Mouse (Mus musculus) embryonic facial prominence, embryonic 15.5 days (tissue): ENCODE measurements at regions not wholly inside any gene's neighbourhood (a gene's known extent, or its start where the extent isn't known, plus 50 kb on each side); places are given as distances from the start of the nearest gene placed in this dataset.

ENCODE experiments used
- ATAC-seq: fragments of 200-750 bp; cut with Nextera tagmentation; 2 replicates; pipeline ENCODE4 v1.8.0; 2017; ENCODE audit warnings: low read depth, moderate TSS enrichment; ENCODE audit not compliant: insufficient number of reproducible peaks, low FRiP score, low TSS enrichment
- H3K27ac ChIP-seq: fragments of 300-500 bp; sonication (generic); replicated peaks from 2 replicates; pipeline ENCODE4 v1.5.1; 2015; ENCODE audit warnings: mild to moderate bottlenecking, inconsistent platforms
- H3K27me3 ChIP-seq: fragments of 300-500 bp; sonication (generic); 2 replicates; pipeline ENCODE4 v1.6.1; 2015; ENCODE audit warnings: inconsistent platforms
- H3K36me3 ChIP-seq: fragments of 300-500 bp; sonication (generic); 2 replicates; pipeline ENCODE4 v1.6.1; 2015; ENCODE audit warnings: mild to moderate bottlenecking, inconsistent platforms
- H3K4me1 ChIP-seq: fragments of 300-500 bp; sonication (generic); 2 replicates; pipeline ENCODE4 v1.6.1; 2015; ENCODE audit warnings: inconsistent platforms
- H3K4me2 ChIP-seq: fragments of 300-500 bp; sonication (generic); replicated peaks from 2 replicates; pipeline ENCODE4 v1.6.1; 2015; ENCODE audit warnings: mild to moderate bottlenecking, inconsistent platforms
- H3K4me3 ChIP-seq: fragments of 300-500 bp; sonication (generic); replicated peaks from 2 replicates; pipeline ENCODE4 v1.5.1; 2015; ENCODE audit warnings: mild to moderate bottlenecking, inconsistent platforms
- H3K9ac ChIP-seq: fragments of 300-500 bp; sonication (generic); 2 replicates; pipeline ENCODE4 v1.6.1; 2015; ENCODE audit warnings: inconsistent platforms
- H3K9me3 ChIP-seq: fragments of 300-500 bp; sonication (generic); replicated peaks from 2 replicates; pipeline ENCODE4 v1.6.1; 2016; ENCODE audit warnings: inconsistent platforms
- WGBS: fragments of 180-500 bp; shearing (Covaris S2); methylation state at CpG from one replicate; pipeline ENCODE4 v1.1.7; 2015; 5-methylcytosine and 5-hydroxymethylcytosine counted together

DNA sequence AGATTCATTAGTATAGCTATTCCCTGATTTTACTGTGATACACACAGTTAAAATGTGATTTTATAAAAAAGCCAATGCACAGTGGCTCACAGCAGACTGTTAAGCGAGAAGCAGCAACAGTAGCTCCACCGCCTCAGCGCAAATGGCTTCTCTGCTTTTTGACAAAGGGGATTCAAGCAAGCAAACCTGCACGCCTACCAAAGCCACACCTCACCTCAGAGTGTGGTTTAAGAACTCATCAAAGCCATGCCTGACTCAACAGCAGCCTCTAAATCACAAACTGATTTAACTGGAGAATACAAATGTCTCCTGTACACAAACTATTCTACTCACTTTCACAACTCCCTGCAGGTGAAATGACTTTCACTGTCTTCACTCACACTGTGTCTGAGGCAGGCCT, 704.5 kb downstream of the Car8 start:
- H3K36me3 ChIP-seq: no peaks in the 10 kb centered on the region
- no peaks in the 10 kb centered on the region for H3K4me1 ChIP-seq
- no peak overlapping the region for H3K27ac ChIP-seq
- no peak overlapping the region for H3K9ac ChIP-seq
- H3K27me3 ChIP-seq: no peaks in the 10 kb centered on the region
- 91% methylated on average over 4 of the region's 4 CpGs for WGBS
- no peak overlapping the region for H3K4me2 ChIP-seq
- no peaks in the 10 kb centered on the region for H3K9me3 ChIP-seq
- no peak for ATAC-seq
- no peak overlapping the region for H3K4me3 ChIP-seq

GRCm38 (mm10) chr4:7527718-7528117, 711.1 kb downstream of the Car8 start:
- Histone ChIP-seq H3K27me3 (no peaks in the 10 kb centered on the region), H3K9ac (no peak overlapping the region), H3K9me3 (no peaks in the 10 kb centered on the region), H3K27ac (no peak overlapping the region), H3K36me3 (no peaks in the 10 kb centered on the region), H3K4me2 (no peak overlapping the region), H3K4me3 (no peak overlapping the region), H3K4me1 (no peaks in the 10 kb centered on the region)
- 59% methylated on average over 2 of the region's 2 CpGs for WGBS
- ATAC-seq: no peak

GRCm38 (mm10) chr4:7513081-7513480, 725.8 kb downstream of the Car8 start:
- Histone ChIP-seq H3K9ac (no peak overlapping the region), H3K4me1 (no peaks in the 10 kb centered on the region), H3K4me2 (no peak overlapping the region), H3K9me3 (no peaks in the 10 kb centered on the region), H3K4me3 (no peak overlapping the region), H3K27ac (no peak overlapping the region), H3K36me3 (no peaks in the 10 kb centered on the region), H3K27me3 (no peaks in the 10 kb centered on the region)
- ATAC-seq: no peak
- 59% methylated on average over 1 of the region's 1 CpGs for WGBS

DNA sequence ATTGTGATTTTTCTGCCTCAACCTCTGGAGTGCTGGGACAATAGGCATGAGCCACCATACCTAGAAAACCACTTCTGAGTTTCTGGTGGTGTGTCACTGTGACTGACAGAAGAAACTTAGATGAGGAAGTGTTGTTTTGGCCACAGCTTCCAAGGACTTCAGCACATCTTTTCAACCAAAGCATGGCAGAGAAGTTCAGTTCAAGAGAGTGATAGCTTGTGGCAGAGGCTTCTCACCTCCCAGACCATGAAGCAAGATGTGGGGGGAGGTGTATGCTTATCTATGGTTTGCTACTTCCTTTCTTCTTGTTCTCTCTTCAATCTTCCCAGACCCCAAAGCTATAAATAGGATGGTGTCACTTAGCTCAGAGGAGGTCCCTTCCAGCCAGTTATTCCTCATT, 753.3 kb downstream of the Car8 start:
- no peak overlapping the region for H3K4me2 ChIP-seq
- H3K27ac ChIP-seq: no peak overlapping the region
- no peak for ATAC-seq
- no peak overlapping the region for H3K9ac ChIP-seq
- no peaks in the 10 kb centered on the region for H3K27me3 ChIP-seq
- no peaks in the 10 kb centered on the region for H3K4me1 ChIP-seq
- H3K9me3 ChIP-seq: no peaks in the 10 kb centered on the region
- H3K36me3 ChIP-seq: no peaks in the 10 kb centered on the region
- no peak overlapping the region for H3K4me3 ChIP-seq

- 3% methylated on average over 9 of the region's 9 CpGs for WGBS
- no peak for ATAC-seq
- H3K4me1 ChIP-seq: no peaks in the 10 kb centered on the region
- no peaks in the 10 kb centered on the region for H3K27me3 ChIP-seq
- H3K27ac ChIP-seq: no peak overlapping the region
- no peaks in the 10 kb centered on the region for H3K9me3 ChIP-seq
- no peak overlapping the region for H3K4me3 ChIP-seq
- no peak overlapping the region for H3K9ac ChIP-seq
- no peak overlapping the region for H3K4me2 ChIP-seq
- H3K36me3 ChIP-seq: no peaks in the 10 kb centered on the region
Observed at GRCm38 (mm10) chr4:7455130-7455529, 783.7 kb downstream of the Car8 start.

GRCm38 (mm10) chr4:7452678-7453077, 786.2 kb downstream of the Car8 start:
- WGBS: 48% methylated on average over 3 of the region's 3 CpGs
- ATAC-seq: no peak
- H3K36me3 ChIP-seq: no peaks in the 10 kb centered on the region
- H3K4me2 ChIP-seq: no peak overlapping the region
- H3K4me3 ChIP-seq: no peak overlapping the region
- H3K4me1 ChIP-seq: no peaks in the 10 kb centered on the region
- no peak overlapping the region for H3K9ac ChIP-seq
- no peak overlapping the region for H3K27ac ChIP-seq
- H3K9me3 ChIP-seq: no peaks in the 10 kb centered on the region
- H3K27me3 ChIP-seq: no peaks in the 10 kb centered on the region

DNA sequence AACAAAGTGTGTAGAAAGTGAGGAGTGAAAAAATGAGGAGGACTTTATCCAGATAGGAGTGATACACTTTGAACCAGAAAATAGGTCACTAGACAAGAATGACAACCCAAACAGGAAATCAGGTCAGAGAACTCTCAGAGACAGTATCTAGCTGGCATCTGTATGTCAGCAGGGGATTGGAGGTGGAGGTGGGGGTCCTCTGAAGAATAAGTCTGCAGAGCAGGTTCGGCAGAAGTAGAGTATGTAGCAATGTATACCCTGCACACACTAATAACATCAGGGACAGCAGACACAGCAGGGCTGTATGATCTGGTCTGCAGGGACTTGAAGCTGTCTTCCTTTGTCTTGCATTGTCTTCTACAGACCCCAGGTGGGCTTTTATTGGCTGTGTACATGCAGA, 787.9 kb downstream of the Car8 start:
- Histone ChIP-seq H3K36me3 (no peaks in the 10 kb centered on the region), H3K9ac (no peak overlapping the region), H3K4me3 (no peak overlapping the region), H3K9me3 (no peaks in the 10 kb centered on the region), H3K27ac (no peak overlapping the region), H3K4me1 (no peaks in the 10 kb centered on the region), H3K4me2 (no peak overlapping the region), H3K27me3 (no peaks in the 10 kb centered on the region)
- ATAC-seq: no peak
- WGBS: 48% methylated on average over 1 of the region's 1 CpGs

DNA sequence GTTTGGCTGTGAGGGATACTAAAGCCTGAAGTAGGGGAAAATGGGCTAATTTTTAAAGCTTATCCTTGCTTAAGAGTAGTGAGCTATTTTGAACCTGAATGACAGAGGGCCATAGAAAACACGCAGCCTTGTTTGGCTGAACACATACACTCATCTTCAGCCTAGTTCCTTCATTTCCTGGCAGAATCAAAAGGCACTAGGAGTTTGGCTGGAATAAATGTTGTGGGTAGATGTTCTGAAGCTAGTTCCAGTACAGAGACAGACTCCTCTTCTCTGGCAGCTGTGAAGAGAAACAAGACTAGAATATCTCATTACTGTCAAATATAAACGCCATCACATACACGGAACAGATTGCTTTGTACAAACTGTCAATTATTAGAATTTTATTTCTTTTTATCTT, 809.5 kb downstream of the Car8 start:
- Histone ChIP-seq H3K9ac (no peak overlapping the region), H3K27me3 (no peaks in the 10 kb centered on the region), H3K9me3 (no peaks in the 10 kb centered on the region), H3K36me3 (no peaks in the 10 kb centered on the region), H3K4me1 (no peaks in the 10 kb centered on the region), H3K4me3 (no peak overlapping the region), H3K4me2 (no peak overlapping the region), H3K27ac (no peak overlapping the region)
- 86% methylated on average over 3 of the region's 3 CpGs for WGBS
- ATAC-seq: no peak

DNA sequence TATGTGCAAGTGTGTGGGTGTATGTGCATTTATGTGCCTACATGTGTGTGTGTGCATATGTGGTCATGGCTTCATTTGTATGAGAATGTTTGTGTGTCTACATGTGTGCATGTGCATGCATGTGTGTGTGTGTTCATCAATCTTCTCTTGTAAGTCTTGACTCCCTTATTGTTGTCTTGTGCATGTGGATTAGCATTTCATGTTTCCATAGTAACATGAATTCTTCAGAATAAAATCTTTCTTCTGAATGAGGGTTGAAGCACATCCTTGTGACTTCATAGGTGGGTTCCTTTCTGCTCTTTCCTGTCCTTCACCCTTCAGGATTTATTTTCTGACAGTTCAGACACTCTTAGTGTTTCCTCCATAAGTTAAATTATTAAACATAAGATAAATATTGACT, 814.8 kb downstream of the Car8 start:
- Histone ChIP-seq H3K9me3 (no peaks in the 10 kb centered on the region), H3K4me1 (no peaks in the 10 kb centered on the region), H3K4me2 (no peak overlapping the region), H3K4me3 (no peak overlapping the region), H3K9ac (no peak overlapping the region), H3K36me3 (no peaks in the 10 kb centered on the region), H3K27me3 (no peaks in the 10 kb centered on the region), H3K27ac (no peak overlapping the region)
- ATAC-seq: no peak

- Histone ChIP-seq H3K4me2 (no peak overlapping the region), H3K4me1 (no peaks in the 10 kb centered on the region), H3K36me3 (no peaks in the 10 kb centered on the region), H3K9me3 (no peaks in the 10 kb centered on the region), H3K9ac (no peak overlapping the region), H3K27ac (no peak overlapping the region), H3K4me3 (no peak overlapping the region), H3K27me3 (no peaks in the 10 kb centered on the region)
- ATAC-seq: no peak
- WGBS: 67% methylated on average over 4 of the region's 4 CpGs
Observed at GRCm38 (mm10) chr4:7423204-7423603, 815.6 kb downstream of the Car8 start.

DNA sequence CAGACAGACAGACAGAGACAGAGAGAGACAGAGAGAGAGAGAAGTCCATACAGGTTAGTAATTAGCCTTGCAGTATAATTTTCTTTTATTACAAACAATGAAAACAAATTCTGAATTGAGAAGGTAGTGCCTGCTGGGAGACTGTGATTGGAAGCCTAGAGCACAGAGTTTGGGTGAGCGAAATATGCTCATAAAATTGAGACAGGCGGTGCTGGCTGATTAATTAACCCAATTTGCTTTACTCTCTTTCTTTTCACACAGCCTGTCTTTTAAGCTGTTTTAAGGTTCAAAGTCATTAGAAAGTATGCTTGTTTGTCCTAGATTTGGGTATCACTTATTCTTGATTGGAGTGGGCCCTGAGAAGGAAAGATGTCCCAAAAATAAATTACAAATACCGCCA, 816.1 kb downstream of the Car8 start:
- Histone ChIP-seq H3K4me1 (no peaks in the 10 kb centered on the region), H3K4me2 (no peak overlapping the region), H3K4me3 (no peak overlapping the region), H3K36me3 (no peaks in the 10 kb centered on the region), H3K27ac (no peak overlapping the region), H3K9me3 (no peaks in the 10 kb centered on the region), H3K27me3 (no peaks in the 10 kb centered on the region), H3K9ac (no peak overlapping the region)
- ATAC-seq: no peak
- 86% methylated on average over 3 of the region's 3 CpGs for WGBS

GRCm38 (mm10) chr4:7414301-7414700, 824.5 kb downstream of the Car8 start:
- Histone ChIP-seq H3K4me2 (no peak overlapping the region), H3K27ac (no peak overlapping the region), H3K4me1 (no peaks in the 10 kb centered on the region), H3K36me3 (no peaks in the 10 kb centered on the region), H3K4me3 (no peak overlapping the region), H3K9me3 (no peaks in the 10 kb centered on the region), H3K27me3 (no peaks in the 10 kb centered on the region), H3K9ac (no peak overlapping the region)
- 71% methylated on average over 2 of the region's 2 CpGs for WGBS
- no peak for ATAC-seq

- H3K4me2 ChIP-seq: no peak overlapping the region
- no peak overlapping the region for H3K9ac ChIP-seq
- H3K4me3 ChIP-seq: no peak overlapping the region
- no peaks in the 10 kb centered on the region for H3K4me1 ChIP-seq
- no peaks in the 10 kb centered on the region for H3K27me3 ChIP-seq
- no peak overlapping the region for H3K27ac ChIP-seq
- 57% methylated on average over 1 of the region's 1 CpGs for WGBS
- H3K36me3 ChIP-seq: no peaks in the 10 kb centered on the region
- H3K9me3 ChIP-seq: no peaks in the 10 kb centered on the region
- no peak for ATAC-seq
Observed at GRCm38 (mm10) chr4:7392696-7393095, 846.1 kb downstream of the Car8 start.
